Mouse (Mus musculus) E14TG2a.4 (cell line): ENCODE results near the gene Psma3.

Source experiments
- H3K27me3 ChIP-seq: 2 replicates; pipeline ENCODE4 v1.6.1; 2014; ENCODE audit warnings: low read length, control low read depth; ENCODE audit not compliant: insufficient read depth
- H3K36me3 ChIP-seq: 2 replicates; pipeline ENCODE4 v1.6.1; 2014; ENCODE audit warnings: low read length, control low read depth; ENCODE audit not compliant: insufficient read depth
- H3K4me1 ChIP-seq: replicated peaks from 2 replicates; pipeline ENCODE4 v1.6.1; 2014; ENCODE audit warnings: low read depth, low read length, control low read depth
- H3K4me3 ChIP-seq: replicated peaks from 2 replicates; pipeline ENCODE4 v1.5.1; 2014; ENCODE audit warnings: mild to moderate bottlenecking, low read length
- H3K9me3 ChIP-seq: 2 replicates; pipeline ENCODE4 v1.6.1; 2014; ENCODE audit warnings: low read length, control low read depth
- CTCF ChIP-seq: conservative IDR thresholded peaks from 2 replicates; pipeline ENCODE4 v1.5.1; 2014; ENCODE audit warnings: low read length
- NANOG ChIP-seq: IDR thresholded peaks from 2 replicates; pipeline ENCODE4 v1.6.1; 2014; ENCODE audit warnings: borderline replicate concordance, low read length, mixed read lengths
- POU5F1 ChIP-seq: IDR thresholded peaks from 2 replicates; pipeline ENCODE4 v1.6.1; 2014; ENCODE audit warnings: low read length, borderline replicate concordance

Psma3 gene

GRCm38 (mm10) chr12:70974441-70975266, at the start of gene Psma3:
Gene Psma3, plus strand, starts transcription at chr12:70974621.
- Histone ChIP-seq H3K27me3 (no peaks in the 10 kb centered on the region), H3K36me3 (peaks cover 22% of the 10 kb centered on the region), H3K4me1 (peaks cover 41% of the 10 kb centered on the region), H3K4me3 (peak within 1 kb of the TSS; percentile 96), H3K9me3 (no peaks in the 10 kb centered on the region)
- no peak for TF ChIP-seq POU5F1
- no peak for TF ChIP-seq NANOG
- TF ChIP-seq CTCF, result no peak

- 0 out of 2 replicates have a peak, but pooled peaks cover 3% of the 10 kb centered on the region for H3K36me3 ChIP-seq
- H3K9me3 ChIP-seq, result peaks cover 81% of the 10 kb centered on the region
- no peaks in the 10 kb centered on the region for H3K4me1 ChIP-seq
- no peaks in the 10 kb centered on the region for H3K27me3 ChIP-seq
- TF ChIP-seq CTCF (no peak), NANOG (no peak), POU5F1 (no peak)
- H3K4me3 ChIP-seq, result no peak overlapping the region
These were observed 44.6 kb upstream of the Psma3 start for GRCm38 (mm10) chr12:70929781-70930180.

- Histone ChIP-seq H3K9me3 (peaks cover 48% of the 10 kb centered on the region), H3K36me3 (peaks cover 4% of the 10 kb centered on the region; the same call in 1 of the 2 replicates), H3K4me1 (peaks cover 8% of the 10 kb centered on the region), H3K27me3 (no peaks in the 10 kb centered on the region), H3K4me3 (peak overlapping the region; percentile 96)
- TF ChIP-seq POU5F1 (no peak), NANOG (no peak), CTCF (no peak)
These were observed 37.3 kb upstream of the Psma3 start for GRCm38 (mm10) chr12:70937150-70937549.

GRCm38 (mm10) chr12:70937571-70938384, 36.6 kb upstream of the Psma3 start, which contains the start of gene Actr10:
Gene Actr10, plus strand, starts transcription at chr12:70937857.
- Histone ChIP-seq H3K4me3 (peak within 1 kb of the TSS; percentile 96), H3K27me3 (no peaks in the 10 kb centered on the region), H3K36me3 (peaks cover 8% of the 10 kb centered on the region; the same call in 1 of the 2 replicates), H3K9me3 (peaks cover 42% of the 10 kb centered on the region), H3K4me1 (peaks cover 8% of the 10 kb centered on the region)
- TF ChIP-seq CTCF (no peak), NANOG (no peak), POU5F1 (no peak)

- Histone ChIP-seq H3K4me3 (no peak overlapping the region), H3K27me3 (no peaks in the 10 kb centered on the region), H3K4me1 (peaks cover 8% of the 10 kb centered on the region), H3K9me3 (peaks cover 14% of the 10 kb centered on the region), H3K36me3 (peaks cover 22% of the 10 kb centered on the region)
- TF ChIP-seq POU5F1 (no peak), NANOG (no peak), CTCF (no peak)
These were observed 33.6 kb upstream of the Psma3 start for GRCm38 (mm10) chr12:70940806-70941205.

GRCm38 (mm10) chr12:70944181-70944580, 30.2 kb upstream of the Psma3 start:
- Histone ChIP-seq H3K4me3 (no peak overlapping the region), H3K27me3 (no peaks in the 10 kb centered on the region), H3K4me1 (no peaks in the 10 kb centered on the region), H3K36me3 (peaks cover 27% of the 10 kb centered on the region), H3K9me3 (no peaks in the 10 kb centered on the region)
- TF ChIP-seq POU5F1, result no peak
- TF ChIP-seq CTCF, result no peak
- TF ChIP-seq NANOG, result no peak

GRCm38 (mm10) chr12:70946585-70947256, 27.7 kb upstream of the Psma3 start:
- peaks cover 30% of the 10 kb centered on the region for H3K36me3 ChIP-seq

More at GRCm38 (mm10) chr12:70946585-70947256, 27.7 kb upstream of the Psma3 start:
- no peak for TF ChIP-seq POU5F1
- TF ChIP-seq NANOG, result no peak
- TF ChIP-seq CTCF, result no peak
- no peak overlapping the region for H3K4me3 ChIP-seq
- no peaks in the 10 kb centered on the region for H3K4me1 ChIP-seq
- no peaks in the 10 kb centered on the region for H3K27me3 ChIP-seq
- no peaks in the 10 kb centered on the region for H3K9me3 ChIP-seq
